Mouse (Mus musculus) heart, postnatal 0 days (tissue): ENCODE data around the gene Taf1b.

Experiments
- CTCF ChIP-seq: IDR thresholded peaks from 2 replicates; pipeline ENCODE4 v1.5.1; 2016; ENCODE audit warnings: antibody characterized with exemption, control low read depth, low read depth
- EP300 ChIP-seq: IDR thresholded peaks from 2 replicates; pipeline ENCODE4 v1.6.1; 2016; ENCODE audit warnings: antibody characterized with exemption, low read depth

GRCm38 (mm10) chr12:24493412-24493811, 4.7 kb upstream of the Taf1b start:
- TF ChIP-seq CTCF (no peak), EP300 (no peak)
